Mouse (Mus musculus) hindbrain, embryonic 15.5 days (tissue): Measurements from ENCODE around the gene Slc5a12. TPM values are rescaled to one million over a fixed set of nuclear protein-coding genes. Genes with fewer than 3 reads are reported as not detected.

Experiments
- polyA plus RNA-seq: library from polyadenylated mRNA; unstranded; fragments of >200 nt; fragmentation: Nextera tagmentation; extraction: Ambion mirVana; gene quantifications from 2 replicates; pipeline ENCODE4 v1.2.1, GENCODE M21; 2015

The Slc5a12 gene
- polyA plus RNA-seq, 1 experiment from 2014 or later, result not detected

Other genes with a start within 250 kb of the Slc5a12 start
- 6.9 and 8.8 TPM in 2 replicates for gene Fibin, start 234.1 kb upstream of the Slc5a12 start, polyA plus RNA-seq
- gene Muc15, start 124.0 kb downstream of the Slc5a12 start, polyA plus RNA-seq, result 0.13 and 0.17 TPM in 2 replicates